Mouse (Mus musculus) lung, embryonic 15.5 days (tissue): ENCODE results near the gene Stx11. TPM values are rescaled to one million over a fixed set of nuclear protein-coding genes. Genes with fewer than 3 reads are reported as not detected.

Experiments used
- ATAC-seq: fragments of 200-750 bp; cut with Nextera tagmentation; 2 replicates; pipeline ENCODE4 v1.8.0; 2017; ENCODE audit warnings: moderate number of reproducible peaks, borderline replicate concordance; ENCODE audit not compliant: low FRiP score, low TSS enrichment; ENCODE audit errors: extremely low read depth
- H3K27ac ChIP-seq: fragments of 300-500 bp; sonication (generic); 2 replicates; pipeline ENCODE4 v1.5.1; 2015; ENCODE audit warnings: moderate library complexity, mild to moderate bottlenecking, inconsistent platforms
- H3K27me3 ChIP-seq: fragments of 300-500 bp; sonication (generic); 2 replicates; pipeline ENCODE4 v1.6.1; 2015; ENCODE audit warnings: inconsistent platforms
- H3K36me3 ChIP-seq: fragments of 300-500 bp; sonication (generic); 2 replicates; pipeline ENCODE4 v1.6.1; 2015; ENCODE audit warnings: inconsistent platforms
- H3K4me1 ChIP-seq: fragments of 300-500 bp; sonication (generic); 2 replicates; pipeline ENCODE4 v1.6.1; 2015; ENCODE audit warnings: inconsistent platforms
- H3K4me2 ChIP-seq: fragments of 300-500 bp; sonication (generic); 2 replicates; pipeline ENCODE4 v1.6.1; 2015; ENCODE audit warnings: inconsistent platforms, mild to moderate bottlenecking, moderate library complexity
- H3K4me3 ChIP-seq: fragments of 300-500 bp; sonication (generic); 2 replicates; pipeline ENCODE4 v1.5.1; 2015; ENCODE audit warnings: mild to moderate bottlenecking, inconsistent platforms
- H3K9ac ChIP-seq: fragments of 300-500 bp; sonication (generic); 2 replicates; pipeline ENCODE4 v1.6.1; 2015; ENCODE audit warnings: inconsistent platforms
- H3K9me3 ChIP-seq: fragments of 300-500 bp; sonication (generic); 2 replicates; pipeline ENCODE4 v1.6.1; 2016; ENCODE audit warnings: inconsistent platforms
- WGBS: fragments of 180-500 bp; shearing (Covaris S2); methylation state at CpG from one replicate; pipeline ENCODE4 v1.1.7; 2015; 5-methylcytosine and 5-hydroxymethylcytosine counted together
- polyA plus RNA-seq: library from polyadenylated mRNA; unstranded; fragments of >200 nt; fragmentation: Nextera tagmentation; extraction: Ambion mirVana; gene quantifications from 2 replicates; pipeline ENCODE4 v1.2.1, GENCODE M21; 2015

The Stx11 gene
- 2.0 and 5.3 TPM in 2 replicates for polyA plus RNA-seq

DNA sequence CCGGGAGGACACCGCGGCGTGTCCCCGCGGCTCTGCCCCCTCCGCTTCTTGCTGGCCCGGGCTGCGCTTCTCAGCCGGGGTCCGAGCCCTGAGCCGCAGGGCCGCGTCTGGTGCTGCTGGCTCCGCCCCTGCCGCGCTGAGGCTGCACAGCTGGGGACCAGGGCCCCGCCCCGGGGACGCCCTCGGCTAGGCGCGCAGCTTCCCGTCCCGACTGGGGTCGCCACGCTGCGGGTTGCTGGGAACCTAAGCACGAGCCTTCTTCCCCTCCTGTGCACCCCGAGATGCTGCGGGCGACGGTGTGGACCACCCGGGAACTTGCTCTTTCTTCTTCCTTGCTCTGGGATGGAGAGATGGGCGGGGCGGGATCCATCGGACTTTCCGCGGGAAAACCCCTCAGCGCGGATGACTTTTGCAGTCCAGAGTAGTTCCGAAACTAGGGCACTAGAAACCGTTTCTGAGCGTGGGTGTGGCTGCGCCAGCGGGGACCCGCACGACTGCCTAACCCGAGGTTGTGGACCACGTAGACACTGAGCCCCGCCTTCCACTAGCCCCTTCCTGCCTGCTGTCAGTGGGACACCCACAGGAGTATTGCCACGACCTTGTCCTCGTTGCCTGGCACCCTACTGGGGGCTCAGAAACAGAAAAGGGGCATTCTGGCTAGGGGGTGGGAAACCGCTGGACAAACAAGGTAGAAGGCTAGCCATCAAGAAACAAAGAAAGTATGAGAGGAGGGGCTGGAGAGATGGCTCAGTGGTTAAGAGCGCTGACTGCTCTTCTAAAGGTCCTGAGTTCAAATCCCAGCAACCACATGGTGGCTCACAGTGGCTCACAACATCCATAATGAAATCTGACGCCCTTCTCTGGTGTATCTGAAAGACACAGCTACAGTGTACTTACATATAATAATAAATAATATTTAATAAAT is at the start of gene Stx11:
Gene Stx11, minus strand, starts transcription at position 148 of the 925 bp plus-strand sequence.
- Histone ChIP-seq H3K9ac (peak within 1 kb of the TSS; percentile 45), H3K4me1 (no peaks in the 10 kb centered on the region; the same call in 1 of the 2 replicates)

DNA sequence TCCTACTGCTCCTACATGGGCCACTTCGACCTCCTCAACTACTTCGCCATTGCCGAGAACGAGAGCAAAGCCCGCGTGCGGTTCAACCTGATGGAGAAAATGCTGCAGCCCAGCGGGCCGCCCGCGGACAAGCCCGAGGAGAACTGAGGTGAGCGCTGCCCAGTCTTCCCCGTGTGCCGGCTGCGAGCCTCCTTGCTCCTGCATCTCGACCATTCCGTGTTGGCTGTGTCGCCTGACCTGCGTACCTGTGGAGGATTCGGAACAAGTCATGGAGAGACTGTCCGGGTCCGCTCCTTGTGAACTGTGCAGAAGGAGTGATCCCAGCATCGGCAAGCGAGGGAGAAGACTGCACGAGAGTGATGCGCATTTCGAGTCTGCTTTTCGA is 44.6 kb upstream of the Stx11 start:
- H3K9me3 ChIP-seq: no peaks in the 10 kb centered on the region
- H3K27me3 ChIP-seq: no peaks in the 10 kb centered on the region
- no peak overlapping the region; the same call in 1 of the 2 replicates for H3K27ac ChIP-seq
- H3K4me2 ChIP-seq: peak overlapping the region; percentile 63
- WGBS: 1% methylated on average over 29 of the region's 29 CpGs
- peak overlapping the region; percentile 76 for H3K4me3 ChIP-seq
- ATAC-seq: no peak
- peak overlapping the region; percentile 69 for H3K9ac ChIP-seq
- peaks cover 11% of the 10 kb centered on the region for H3K4me1 ChIP-seq
- H3K36me3 ChIP-seq: no peaks in the 10 kb centered on the region; the same call in 1 of the 2 replicates

More for the DNA sequence above, at the start of gene Stx11:
- Histone ChIP-seq H3K4me2 (peak within 1 kb of the TSS; percentile 79), H3K27ac (no peak within 1 kb of the TSS), H3K36me3 (no peaks in the 10 kb centered on the region), H3K27me3 (no peaks in the 10 kb centered on the region), H3K4me3 (peak within 1 kb of the TSS; percentile 67), H3K9me3 (no peaks in the 10 kb centered on the region)
- peak; percentile 95 for ATAC-seq
- 3% methylated on average over 56 of the region's 56 CpGs for WGBS

DNA sequence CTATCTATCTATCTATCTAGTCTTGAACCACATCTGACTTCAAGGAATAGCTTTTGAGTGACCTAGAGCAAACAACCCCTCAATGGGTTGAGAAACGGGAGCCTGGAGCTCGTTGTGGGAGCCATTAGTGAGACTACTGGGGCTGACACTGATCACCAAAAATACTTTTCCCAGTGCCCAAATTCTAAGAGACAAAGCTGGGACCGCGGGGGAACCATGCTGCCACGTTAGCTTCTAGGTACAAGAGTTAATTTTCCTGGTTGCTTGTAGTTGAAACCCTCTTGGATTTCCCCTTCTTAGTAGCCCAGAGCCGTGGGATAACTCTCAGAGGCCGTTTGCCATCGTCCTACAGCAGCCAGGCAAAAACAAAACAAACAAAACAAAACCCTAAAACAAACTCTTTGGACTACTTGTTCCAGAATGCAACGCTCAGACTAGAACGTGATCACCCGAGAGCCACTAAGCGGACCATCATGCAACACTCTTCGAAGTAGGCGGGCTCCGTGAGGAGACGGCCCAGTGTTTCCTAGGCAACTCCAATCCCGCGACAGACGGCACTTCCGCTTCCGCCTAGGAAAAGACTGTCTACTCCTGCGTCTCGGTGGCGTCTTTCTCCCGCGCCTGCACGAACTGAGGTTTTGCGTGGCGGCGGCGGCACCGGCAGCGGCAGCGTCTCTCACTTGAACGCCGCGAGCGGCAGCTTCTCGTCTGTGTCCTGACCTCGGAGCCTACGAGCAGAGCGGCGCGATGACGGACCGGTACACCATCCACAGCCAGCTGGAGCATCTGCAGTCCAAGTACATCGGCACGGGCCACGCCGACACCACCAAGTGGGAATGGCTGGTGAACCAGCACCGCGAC is 44.0 kb upstream of the Stx11 start:
- Histone ChIP-seq H3K4me1 (peaks cover 11% of the 10 kb centered on the region), H3K36me3 (no peaks in the 10 kb centered on the region; the same call in 1 of the 2 replicates), H3K27me3 (no peaks in the 10 kb centered on the region), H3K9ac (peak overlapping the region; percentile 69), H3K27ac (no peak overlapping the region; the same call in none of the 2 replicates), H3K4me2 (peak overlapping the region; percentile 74), H3K4me3 (peak overlapping the region; percentile 76), H3K9me3 (no peaks in the 10 kb centered on the region)
- peak; percentile 99 for ATAC-seq
- 3% methylated on average over 52 of the region's 52 CpGs for WGBS

DNA sequence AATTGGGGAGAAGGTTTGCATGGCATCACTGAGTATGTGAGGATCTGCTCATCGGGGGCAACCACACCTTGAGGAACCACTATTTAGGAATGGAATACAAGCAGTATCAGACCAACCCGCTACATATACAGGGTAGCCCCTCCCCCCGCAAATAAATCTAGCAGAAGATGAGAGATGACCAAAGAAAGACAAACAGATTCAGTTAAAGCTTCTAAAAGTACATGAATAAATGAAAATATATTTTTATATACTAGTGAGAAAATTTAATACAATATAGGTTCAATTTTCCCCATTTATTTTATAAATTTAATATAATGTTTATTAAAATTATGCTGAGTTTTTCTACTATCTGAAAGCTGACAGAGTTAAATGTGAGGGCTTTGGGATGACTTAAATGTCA is 40.9 kb upstream of the Stx11 start, which contains the start of gene Sf3b5:
Gene Sf3b5, plus strand, starts transcription at position 301 of the 400 bp plus-strand sequence.
- Histone ChIP-seq H3K27ac (no peak within 1 kb of the TSS), H3K9me3 (no peaks in the 10 kb centered on the region)
- 84% methylated on average over 3 of the region's 3 CpGs for WGBS

DNA sequence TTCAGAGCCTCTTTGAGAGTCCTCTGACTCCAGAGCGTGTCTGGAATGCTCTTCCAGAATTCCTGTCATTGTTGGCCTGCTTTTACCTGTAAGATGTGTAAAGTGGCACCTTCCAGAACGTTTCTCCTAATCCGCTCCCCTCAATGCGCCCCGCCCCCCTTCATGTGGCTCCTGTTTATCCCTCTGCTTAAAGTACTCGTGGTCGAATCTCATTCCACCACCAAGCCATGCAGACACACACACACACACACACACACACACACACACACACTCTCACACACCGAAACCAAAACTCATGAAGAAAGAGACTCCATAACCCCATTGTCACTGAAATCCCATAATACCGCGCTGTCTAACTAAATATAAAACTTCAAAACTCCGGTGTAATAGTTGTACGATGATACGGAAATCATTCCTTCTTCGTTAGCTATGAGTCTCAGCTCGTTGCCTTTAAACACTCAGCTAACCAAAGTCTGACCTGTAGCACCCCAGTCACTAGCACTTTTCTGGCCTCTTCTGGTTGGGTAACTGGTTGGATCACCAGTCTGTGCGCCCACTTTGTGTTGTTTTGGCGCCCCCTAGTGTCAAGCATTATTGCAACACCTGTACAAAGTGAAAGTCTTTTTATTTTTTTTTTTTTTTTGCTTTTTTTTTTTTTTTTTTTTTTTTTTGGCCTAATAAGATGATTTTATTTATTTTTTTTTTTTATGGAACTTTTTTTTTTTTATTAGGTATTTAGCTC is 32.8 kb upstream of the Stx11 start:
- H3K9ac ChIP-seq: no peak overlapping the region

More for the DNA sequence above, 40.9 kb upstream of the Stx11 start, which contains the start of gene Sf3b5:
- H3K27me3 ChIP-seq: no peaks in the 10 kb centered on the region
- peaks cover 10% of the 10 kb centered on the region for H3K4me1 ChIP-seq
- H3K4me3 ChIP-seq: no peak within 1 kb of the TSS
- no peak for ATAC-seq
- H3K36me3 ChIP-seq: no peaks in the 10 kb centered on the region
- H3K9ac ChIP-seq: no peak within 1 kb of the TSS
- no peak within 1 kb of the TSS for H3K4me2 ChIP-seq

DNA sequence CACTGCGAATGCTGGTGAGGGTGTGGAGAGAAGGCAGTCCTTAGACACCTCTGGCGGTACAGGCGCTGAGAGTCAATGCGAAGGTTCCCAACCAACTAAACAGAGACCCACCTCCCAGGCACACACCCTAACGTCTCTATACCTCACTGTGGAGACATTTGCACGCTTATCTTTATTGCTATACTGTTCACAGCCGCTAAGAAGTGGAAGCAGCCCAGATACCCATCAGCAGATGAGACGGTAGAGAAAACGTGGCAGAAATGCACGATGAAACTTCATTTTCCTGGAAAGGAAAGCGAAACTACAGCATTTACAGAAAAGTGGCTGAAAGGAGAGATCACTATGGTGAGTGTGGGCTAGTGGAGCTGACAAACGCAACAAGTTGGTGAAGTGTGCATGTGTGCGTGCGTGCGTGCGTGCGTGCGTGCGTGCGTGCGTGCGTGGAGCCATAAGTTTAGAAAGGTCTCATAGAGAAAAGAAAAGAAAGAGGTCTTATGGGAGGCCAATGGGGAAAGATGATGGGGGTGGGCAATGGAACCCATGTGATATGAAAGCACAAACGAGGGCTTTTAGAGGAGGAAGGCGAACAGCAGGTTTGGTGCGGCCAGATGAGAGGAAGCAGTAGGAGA is 29.4 kb upstream of the Stx11 start:
- Histone ChIP-seq H3K36me3 (no peaks in the 10 kb centered on the region), H3K9ac (no peak overlapping the region), H3K4me3 (no peak overlapping the region), H3K27ac (no peak overlapping the region), H3K27me3 (no peaks in the 10 kb centered on the region), H3K4me1 (no peaks in the 10 kb centered on the region), H3K4me2 (no peak overlapping the region), H3K9me3 (no peaks in the 10 kb centered on the region)
- 81% methylated on average over 25 of the region's 25 CpGs for WGBS
- no peak for ATAC-seq

More for the DNA sequence above, 32.8 kb upstream of the Stx11 start:
- Histone ChIP-seq H3K4me2 (peak overlapping the region; percentile 21), H3K9me3 (no peaks in the 10 kb centered on the region), H3K36me3 (no peaks in the 10 kb centered on the region), H3K4me1 (no peaks in the 10 kb centered on the region), H3K27ac (no peak overlapping the region), H3K27me3 (no peaks in the 10 kb centered on the region), H3K4me3 (no peak overlapping the region)
- WGBS: 42% methylated on average over 17 of the region's 17 CpGs
- peak; percentile 79 for ATAC-seq

DNA sequence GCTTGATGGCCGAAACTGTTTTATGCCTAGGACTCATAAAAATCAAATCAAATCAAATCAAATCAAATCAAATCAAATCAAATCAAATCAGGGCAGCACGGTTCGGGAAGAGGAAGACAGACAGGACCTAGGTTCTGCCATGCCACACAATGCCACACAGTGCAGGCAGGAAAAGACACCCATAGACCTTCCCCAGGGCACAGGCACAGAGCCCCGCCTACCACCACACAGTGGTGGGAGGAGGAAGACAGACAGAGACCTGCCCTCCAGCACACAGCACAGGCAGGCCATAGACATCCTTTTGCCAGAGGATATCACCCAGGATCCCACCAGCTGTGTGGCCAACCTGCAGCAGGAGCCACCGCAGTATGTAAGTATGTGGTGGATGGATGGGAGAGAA is 27.9 kb upstream of the Stx11 start:
- Histone ChIP-seq H3K27me3 (no peaks in the 10 kb centered on the region), H3K4me3 (no peak overlapping the region), H3K9me3 (no peaks in the 10 kb centered on the region), H3K27ac (no peak overlapping the region), H3K4me2 (no peak overlapping the region), H3K36me3 (no peaks in the 10 kb centered on the region), H3K9ac (no peak overlapping the region), H3K4me1 (no peaks in the 10 kb centered on the region)
- 83% methylated on average over 5 of the region's 5 CpGs for WGBS
- no peak for ATAC-seq

DNA sequence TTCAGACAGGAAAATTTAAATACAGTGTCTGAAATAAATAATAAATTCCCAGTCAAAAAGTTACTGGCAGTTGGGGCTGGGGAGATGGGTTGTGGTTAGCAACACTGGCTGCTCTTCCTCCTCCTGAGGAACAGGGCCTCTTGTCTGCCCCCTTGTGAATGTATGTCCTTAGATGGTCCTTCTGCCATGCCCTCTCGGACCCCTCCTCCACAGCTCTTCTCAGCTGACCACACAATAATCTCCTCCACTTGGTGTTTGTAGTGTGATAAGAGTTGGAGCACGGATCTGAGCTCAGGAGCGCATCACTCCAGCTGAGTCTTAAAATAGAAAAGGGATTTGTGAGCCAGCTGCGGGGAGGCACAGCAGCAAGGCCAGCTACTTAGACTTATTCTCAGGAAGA is 22.8 kb upstream of the Stx11 start:
- Histone ChIP-seq H3K36me3 (no peaks in the 10 kb centered on the region), H3K9ac (no peak overlapping the region), H3K27me3 (no peaks in the 10 kb centered on the region), H3K27ac (no peak overlapping the region), H3K4me1 (no peaks in the 10 kb centered on the region), H3K4me3 (no peak overlapping the region), H3K9me3 (no peaks in the 10 kb centered on the region), H3K4me2 (no peak overlapping the region)
- 32% methylated on average over 4 of the region's 4 CpGs for WGBS
- no peak for ATAC-seq

DNA sequence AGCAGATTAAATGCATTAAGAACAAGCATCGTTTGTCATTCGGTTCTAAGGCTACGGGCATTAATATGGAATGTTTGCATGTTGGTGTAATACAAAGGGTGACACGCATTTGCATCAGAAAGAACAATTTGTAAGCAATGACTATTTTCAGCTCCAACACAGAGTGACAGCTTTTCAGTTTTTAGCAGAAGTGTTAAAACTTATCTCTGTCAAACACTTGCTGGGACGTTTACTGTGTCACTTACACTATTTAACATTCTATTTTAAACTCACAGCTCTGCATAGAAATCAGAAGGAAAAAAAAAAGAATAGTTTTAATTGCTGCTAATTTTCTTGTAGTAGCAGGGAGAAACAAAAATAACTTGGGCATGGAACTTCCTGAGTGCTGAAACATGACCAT is 22.4 kb upstream of the Stx11 start:
- 65% methylated on average over 5 of the region's 5 CpGs for WGBS
- Histone ChIP-seq H3K4me3 (no peak overlapping the region), H3K9me3 (no peaks in the 10 kb centered on the region), H3K9ac (no peak overlapping the region), H3K4me1 (no peaks in the 10 kb centered on the region), H3K27ac (no peak overlapping the region), H3K4me2 (no peak overlapping the region), H3K36me3 (no peaks in the 10 kb centered on the region), H3K27me3 (no peaks in the 10 kb centered on the region)
- ATAC-seq: no peak

DNA sequence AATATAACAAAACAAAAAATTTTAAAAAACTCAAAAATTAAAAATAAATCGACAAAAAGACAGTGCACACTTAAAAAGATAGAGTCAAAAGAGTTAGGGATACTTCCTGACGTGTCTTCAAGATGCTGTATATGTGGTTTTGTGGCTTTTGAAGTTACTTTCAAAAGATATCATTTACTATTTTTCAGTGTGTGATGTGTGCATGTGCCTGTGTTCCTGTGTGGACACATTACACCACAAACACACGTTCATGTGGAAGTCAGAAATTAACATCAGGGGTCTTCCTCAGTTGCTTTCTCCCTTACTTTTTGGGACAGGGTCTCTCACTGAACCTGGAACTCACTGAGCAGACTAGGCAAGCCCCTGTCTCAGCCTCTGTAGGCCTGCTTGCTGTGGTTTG is 20.9 kb upstream of the Stx11 start:
- no peaks in the 10 kb centered on the region for H3K9me3 ChIP-seq
- H3K27ac ChIP-seq: no peak overlapping the region
- H3K9ac ChIP-seq: no peak overlapping the region
- ATAC-seq: no peak
- H3K27me3 ChIP-seq: no peaks in the 10 kb centered on the region
- H3K36me3 ChIP-seq: no peaks in the 10 kb centered on the region
- H3K4me2 ChIP-seq: no peak overlapping the region
- H3K4me1 ChIP-seq: no peaks in the 10 kb centered on the region
- H3K4me3 ChIP-seq: no peak overlapping the region
- WGBS: 80% methylated on average over 3 of the region's 3 CpGs

DNA sequence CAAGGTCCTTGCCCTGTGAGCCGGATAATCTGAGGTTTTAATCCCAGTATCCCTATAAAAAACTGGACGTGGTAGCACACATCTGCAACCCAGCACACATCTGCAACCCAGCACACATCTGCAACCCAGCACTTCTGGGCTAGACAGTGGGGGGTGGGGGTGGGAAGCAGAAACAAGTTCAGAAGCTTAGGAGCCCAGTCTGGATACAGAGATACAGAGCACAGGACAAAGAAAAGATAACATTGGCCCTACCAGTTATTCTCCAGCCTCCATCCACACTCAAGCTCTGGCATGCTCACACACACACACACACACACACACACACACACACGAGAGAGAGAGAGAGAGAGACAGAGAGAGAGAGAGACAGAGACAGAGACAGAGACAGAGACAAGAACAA is 19.4 kb upstream of the Stx11 start:
- H3K4me3 ChIP-seq: no peak overlapping the region
- H3K9me3 ChIP-seq: no peaks in the 10 kb centered on the region
- no peaks in the 10 kb centered on the region for H3K4me1 ChIP-seq
- WGBS: 68% methylated on average over 3 of the region's 3 CpGs
- no peak overlapping the region for H3K4me2 ChIP-seq
- H3K9ac ChIP-seq: no peak overlapping the region
- no peaks in the 10 kb centered on the region for H3K27me3 ChIP-seq
- no peak for ATAC-seq
- no peaks in the 10 kb centered on the region for H3K36me3 ChIP-seq
- no peak overlapping the region for H3K27ac ChIP-seq
